Mouse (Mus musculus) granulocyte monocyte progenitor cell, adult 5-6 weeks (primary cell): ENCODE results near the gene Etnk2. TPM values are rescaled to one million over a fixed set of nuclear protein-coding genes. Genes with fewer than 3 reads are reported as not detected.
"Not testable (repeated sequence)": the region's sequence is repeated elsewhere in the genome, so short reads cannot be mapped to it uniquely, and the experiment has no call there.

Source experiments
- ATAC-seq: replicated peaks from 2 replicates; pipeline ENCODE4 v1.8.0; 2016; ENCODE audit warnings: mild to moderate bottlenecking, moderate TSS enrichment, inconsistent platforms; ENCODE audit not compliant: poor library complexity, severe bottlenecking
- total RNA-seq, 2 experiments: library from RNA; stranded (forward) in 1 of 2; stranded (reverse) in 1 of 2; fragments of 200-712, 200-1000 nt in 1 of 2; fragments of >200 nt in 1 of 2; fragmentation: Nextera tagmentation in 1 of 2; gene quantifications; 2 replicates each; pipeline ENCODE4 v1.2.3; 2014 to 2017

Etnk2 gene
- total RNA-seq (2014; fragmentation: Nextera tagmentation) (not detected in 2 replicates), total RNA-seq (2017) (not detected in 2 replicates)

- peak; percentile 80 for ATAC-seq
These were observed at the start of gene Etnk2 for GRCm38 (mm10) chr1:133363276-133364021. Etnk2 (plus strand) TSS chr1:133363572.

GRCm38 (mm10) chr1:133314364-133314763, 49.0 kb upstream of the Etnk2 start:
- ATAC-seq, result peak; percentile 71

GRCm38 (mm10) chr1:133315775-133316174, 47.6 kb upstream of the Etnk2 start:
- ATAC-seq, result no peak

- ATAC-seq, result no peak
These were observed 46.8 kb upstream of the Etnk2 start for GRCm38 (mm10) chr1:133316577-133316976.

- ATAC-seq, result no peak
These were observed 46.2 kb upstream of the Etnk2 start for GRCm38 (mm10) chr1:133317149-133317548.

DNA sequence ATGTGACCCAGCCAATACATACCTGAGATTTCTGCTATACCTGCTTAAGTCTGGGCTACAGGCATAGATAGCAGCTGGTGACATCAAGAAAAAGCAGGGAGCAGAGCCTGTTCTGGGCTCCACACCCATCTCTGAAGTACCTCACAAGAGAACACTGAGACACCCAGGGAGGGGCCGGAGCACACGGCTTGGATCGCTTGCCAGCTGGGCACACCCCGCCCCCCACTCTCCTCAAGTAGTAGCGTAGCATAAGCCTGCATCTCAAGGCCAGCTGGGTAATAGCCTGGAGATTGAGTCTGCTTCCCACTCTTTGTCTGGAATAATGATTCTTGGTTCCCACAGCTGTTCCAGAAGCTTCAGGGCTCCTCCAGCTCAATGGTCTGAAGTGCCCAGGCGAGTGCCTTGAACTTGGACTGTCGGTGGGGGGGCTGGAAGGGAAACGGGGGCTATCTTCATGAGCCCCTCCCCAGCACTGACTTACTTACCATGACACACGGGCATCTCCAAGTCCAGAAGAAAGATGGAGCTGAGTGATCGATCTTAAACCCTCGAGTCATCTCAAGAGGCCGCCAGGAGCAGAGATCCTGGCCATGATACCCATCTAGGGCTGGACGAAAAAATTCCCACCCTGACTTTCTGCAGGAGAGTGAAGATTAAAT, 42.0 kb upstream of the Etnk2 start, which contains the start of gene Kiss1:
Gene Kiss1, plus strand, starts transcription at position 609 of the 659 bp plus-strand sequence.
- no peak for ATAC-seq

DNA sequence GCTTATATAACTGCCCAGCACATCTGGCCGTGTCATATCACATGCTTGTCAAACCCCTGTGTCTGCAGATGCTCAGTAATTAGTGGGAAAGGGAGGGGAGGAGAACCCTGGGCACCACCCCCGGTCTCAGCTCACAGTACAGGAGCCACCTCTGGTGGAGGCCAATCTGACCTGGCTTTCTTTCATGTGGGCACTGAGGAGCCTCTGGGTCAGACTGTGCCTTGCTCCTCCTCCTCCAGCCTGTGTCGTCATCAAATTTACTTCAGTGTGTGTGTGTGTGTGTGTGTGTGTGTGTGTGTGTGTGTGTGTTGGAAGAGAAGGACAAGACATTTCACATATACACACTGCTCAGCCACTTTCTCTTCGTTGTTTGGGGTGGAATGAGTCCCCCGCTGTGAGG, 40.0 kb upstream of the Etnk2 start:
- no peak for ATAC-seq

GRCm38 (mm10) chr1:133325951-133326350, 37.4 kb upstream of the Etnk2 start:
- no peak for ATAC-seq

- no peak for ATAC-seq
These were observed 36.3 kb upstream of the Etnk2 start for GRCm38 (mm10) chr1:133327094-133327493.

DNA sequence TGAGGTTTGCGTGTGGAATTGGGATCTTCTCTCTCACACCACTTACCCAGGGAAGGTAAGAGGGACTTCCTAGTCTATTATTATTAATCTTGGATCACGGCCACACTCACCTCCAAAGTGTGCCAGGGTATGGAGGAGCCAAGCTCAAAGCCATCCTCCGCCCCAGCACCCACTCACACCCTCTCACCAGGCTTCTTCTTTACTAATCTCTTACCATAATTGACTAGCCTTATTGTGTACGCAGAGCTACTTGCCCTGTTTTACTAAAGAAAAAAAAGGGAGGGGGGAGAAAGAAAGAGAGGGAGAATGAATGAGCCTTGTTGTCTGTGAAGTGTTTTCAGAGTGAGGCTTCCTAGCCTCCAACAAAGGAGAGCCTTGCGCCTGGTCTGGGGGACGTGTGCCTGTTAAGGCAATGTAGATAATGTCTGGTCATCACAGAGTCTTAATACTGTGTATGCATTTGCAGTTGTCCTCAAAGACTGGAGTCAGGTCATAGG, 35.0 kb upstream of the Etnk2 start:
- no peak for ATAC-seq

DNA sequence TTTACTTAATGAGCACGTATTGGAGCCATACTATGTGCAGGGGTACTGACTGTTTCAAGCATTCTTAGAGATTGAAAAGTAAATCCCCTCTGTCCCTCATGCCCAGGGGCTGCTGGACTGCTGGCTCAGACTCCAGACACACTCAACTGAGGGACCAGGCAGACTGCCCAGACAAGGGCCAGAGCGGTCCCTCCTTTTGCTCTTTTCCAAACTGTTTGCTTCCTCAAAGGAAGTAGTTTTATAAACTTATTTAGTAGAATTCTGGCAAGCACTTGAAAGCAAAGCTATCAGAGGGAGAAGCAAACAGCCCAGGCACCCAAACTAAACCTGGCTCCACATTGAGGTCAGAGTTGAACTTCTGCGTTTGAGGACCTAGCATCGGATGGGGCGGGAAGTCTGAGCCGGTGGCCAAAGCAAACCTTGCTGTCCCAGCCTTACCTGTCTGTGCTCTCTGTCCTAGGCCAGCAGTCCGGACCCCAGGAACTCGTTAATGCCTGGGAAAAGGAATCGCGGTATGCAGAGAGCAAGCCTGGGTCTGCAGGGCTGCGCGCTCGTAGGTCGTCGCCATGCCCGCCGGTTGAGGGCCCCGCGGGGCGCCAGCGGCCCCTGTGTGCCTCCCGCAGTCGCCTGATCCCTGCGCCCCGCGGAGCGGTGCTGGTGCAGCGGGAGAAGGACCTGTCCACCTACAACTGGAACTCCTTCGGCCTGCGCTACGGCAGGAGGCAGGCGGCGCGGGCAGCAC, 34.3 kb upstream of the Etnk2 start:
- ATAC-seq, result no peak; the same call in 1 of the 2 replicates

- ATAC-seq, result no peak
These were observed 33.8 kb upstream of the Etnk2 start for GRCm38 (mm10) chr1:133329638-133329964.

- ATAC-seq, result no peak
These were observed 32.2 kb upstream of the Etnk2 start for GRCm38 (mm10) chr1:133331142-133331541.

GRCm38 (mm10) chr1:133332656-133333430, 30.5 kb upstream of the Etnk2 start:
- ATAC-seq, result no peak

DNA sequence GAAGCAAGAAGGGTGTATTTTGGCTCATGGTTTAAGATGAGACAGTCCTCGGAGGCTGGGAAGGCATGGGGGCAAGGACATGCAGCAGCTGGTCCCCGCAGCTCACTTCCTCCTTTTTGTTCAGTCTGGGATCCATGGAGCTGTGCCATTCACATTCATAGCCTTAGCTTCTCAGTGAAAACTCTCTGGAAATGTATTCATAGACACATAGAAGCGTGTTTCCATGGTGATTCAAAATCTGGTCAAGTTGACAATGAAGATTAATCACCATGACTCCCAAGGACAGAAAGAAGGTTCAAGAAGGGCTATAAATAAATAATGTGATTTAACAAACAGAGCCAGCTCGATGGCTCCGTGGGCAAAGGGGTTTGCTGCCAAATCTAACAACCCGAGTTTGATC, 29.4 kb upstream of the Etnk2 start:
- ATAC-seq, result no peak

DNA sequence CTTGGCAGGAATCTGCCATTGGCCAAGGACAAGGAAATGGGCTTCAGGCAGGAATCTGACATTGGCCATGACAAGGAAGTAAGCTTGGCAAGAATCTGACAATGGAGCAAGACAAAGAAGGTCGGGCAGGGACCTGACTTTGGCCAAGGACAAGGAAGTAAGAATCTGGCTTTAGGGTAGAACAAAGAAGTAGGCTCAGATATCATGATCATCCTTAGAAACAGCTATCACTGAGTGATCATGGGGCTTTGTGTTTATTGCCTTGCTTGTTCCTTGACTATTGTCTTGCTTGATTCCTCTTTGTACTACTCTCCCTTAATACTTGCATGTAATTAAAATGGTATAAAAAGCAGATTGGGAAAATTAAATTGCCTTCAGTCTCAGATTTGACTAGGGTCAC, 23.0 kb upstream of the Etnk2 start:
- not testable (repeated sequence) for ATAC-seq

- no peak for ATAC-seq
These were observed 19.0 kb upstream of the Etnk2 start for GRCm38 (mm10) chr1:133344357-133344756.

DNA sequence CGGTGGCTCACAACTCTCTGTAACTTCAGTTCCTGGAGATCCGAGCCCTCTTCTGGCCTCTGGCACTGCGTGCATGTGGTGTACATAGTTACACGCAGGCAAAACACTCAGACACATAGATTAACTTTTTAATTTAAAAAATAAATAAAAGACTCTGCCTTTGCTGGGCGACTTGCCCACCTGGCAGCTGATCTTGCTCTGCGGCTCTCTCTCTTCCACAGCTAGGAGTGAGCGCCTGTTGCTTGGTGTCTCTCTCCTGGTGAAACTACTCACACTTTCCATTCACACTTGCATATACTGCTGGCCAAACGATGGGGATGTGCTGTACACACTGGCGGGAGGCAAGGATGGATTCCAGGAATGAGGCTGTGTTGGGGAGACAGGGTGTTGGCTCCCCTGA, 16.8 kb upstream of the Etnk2 start:
- ATAC-seq, result no peak

DNA sequence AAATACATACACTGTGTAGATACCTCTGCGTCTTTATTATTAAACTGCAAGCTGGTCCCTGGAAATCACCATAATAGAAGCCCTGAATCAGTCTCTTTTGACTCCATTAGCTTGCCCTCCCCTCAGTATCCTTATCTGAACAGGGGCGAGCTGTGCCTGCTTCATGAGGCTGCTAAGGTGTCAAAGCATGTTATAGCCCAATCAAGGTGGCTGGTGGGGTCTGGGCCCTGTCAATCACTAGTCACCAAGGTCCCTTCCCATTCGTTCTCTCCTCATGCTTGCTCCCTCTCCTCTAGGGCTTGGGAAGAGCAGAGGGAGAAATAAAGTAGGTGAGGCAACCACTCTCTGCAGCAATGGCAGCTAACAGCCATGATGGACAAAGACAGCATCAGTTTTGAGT, 16.1 kb upstream of the Etnk2 start:
- no peak for ATAC-seq
